In genomic region chr17:26463984-26464383, GRCm38 (mm10) we compare ENCODE assay signal across 15 mouse cellular contexts. TPM values are rescaled to one million over a fixed set of nuclear protein-coding genes. Genes with fewer than 3 reads are reported as not detected.
A peak's percentile ranks its signal among the peaks of the same experiment; 100 is the strongest.
DNase-seq lines count a peak whose midpoint lies in the region; ATAC-seq and TF ChIP-seq lines count a peak whose summit lies in the region.
"Had no signal": no experiment of that assay in that cellular context is flagged by ENCODE, and none has a peak within 500 bp of the region (broad histone marks: within the 10 kb centered on the region; RNA-seq: fewer than 3 reads in every experiment).

No protein-coding gene starts in this region.

- no peak for ATAC-seq in heart, embryonic 15.5 days (replicated peaks; ENCODE audit: insufficient number of reproducible peaks, insufficient read depth, low FRiP score, low read depth)
- ATAC-seq: forebrain, embryonic 14.5 days; midbrain, embryonic 13.5 days had no signal

- TF ChIP-seq CTCF in left cerebral cortex, adult 2 months (IDR thresholded peaks at IDR 0.05), result no peak

- intact Hi-C loops in heart, postnatal 14 days (cut with DNase I), result loop anchor here (5.0 kb wide), 1 partner anchor 423 kb away; no protein-coding TSS in a partner anchor
- intact Hi-C loops in left cerebral cortex, adult 2 months (cut with DNase I), result loop anchor here (5.0 kb wide), 2 partner anchors 318 to 423 kb away; partner anchors contain the start of gene Bnip1

- DNase-seq in adrenal gland, postnatal 14 days, result peak; percentile 43
- DNase-seq in adrenal gland, adult 18-20 months (ENCODE audit: low spot score in 2 of 2), result no peak
- DNase-seq in heart, postnatal 14 days, result no peak
- DNase-seq in left cerebral cortex, adult 2 months (ENCODE audit: extremely low spot score in 1 of 2, low spot score in 2 of 2), result no peak
- no peak for DNase-seq in left cerebral cortex, adult 9 months (ENCODE audit: low spot score in 2 of 2)
- peak; percentile 61 for DNase-seq in R1 (ENCODE audit: low read depth, low spot score)
- no peak for DNase-seq in right cerebral cortex, postnatal 36 days (ENCODE audit: low spot score in 2 of 2)
- DNase-seq: cerebellum, adult 2 months; gastrocnemius, postnatal 14 days; right cerebral cortex, postnatal 14 days; thymus, adult 2 months had no signal

- H3K9me3 ChIP-seq in heart, embryonic 15.5 days (replicated peaks), result no peaks in the 10 kb centered on the region
- H3K9me3 ChIP-seq: hindbrain, embryonic 12.5 days; midbrain, embryonic 13.5 days had no signal

- 33% methylated on average over 4 of the region's 4 CpGs for WGBS in heart, embryonic 15.5 days

- no peak overlapping the region for H3K4me3 ChIP-seq in heart, embryonic 15.5 days
- H3K4me3 ChIP-seq in left cerebral cortex, adult 2 months, result no peak overlapping the region
- H3K4me3 ChIP-seq: hindbrain, embryonic 12.5 days; midbrain, embryonic 13.5 days had no signal

- H3K27ac ChIP-seq in heart, embryonic 15.5 days, result peak overlapping the region; percentile 1; the same call in 1 of the 2 replicates
- H3K27ac ChIP-seq in left cerebral cortex, adult 2 months, result peak overlapping the region; percentile 54; the same call in 1 of the 2 replicates
- H3K27ac ChIP-seq: hindbrain, embryonic 12.5 days; midbrain, embryonic 13.5 days had no signal

- H3K4me2 ChIP-seq in heart, embryonic 15.5 days, result no peak overlapping the region
- H3K4me2 ChIP-seq: hindbrain, embryonic 12.5 days; midbrain, embryonic 13.5 days had no signal

- no peaks in the 10 kb centered on the region for H3K36me3 ChIP-seq in heart, embryonic 15.5 days
- H3K36me3 ChIP-seq: hindbrain, embryonic 12.5 days; midbrain, embryonic 13.5 days had no signal

- H3K9ac ChIP-seq in heart, embryonic 15.5 days, result no peak overlapping the region
- H3K9ac ChIP-seq: hindbrain, embryonic 12.5 days had no signal

- no peaks in the 10 kb centered on the region for H3K27me3 ChIP-seq in heart, embryonic 15.5 days

- H3K4me1 ChIP-seq in heart, embryonic 15.5 days (replicated peaks), result peaks cover 27% of the 10 kb centered on the region
- H3K4me1 ChIP-seq: hindbrain, embryonic 12.5 days had no signal

RNA-seq across cellular contexts. Expression of gene Neurl1b, which starts 49.4 kb away (rescaled TPM):
- total RNA-seq in adrenal gland, postnatal 14 days (2021), result 50.0 and 51.1 TPM in 2 replicates
- total RNA-seq in adrenal gland, adult 18-20 months (2021), result 10 to 100 TPM; 23.2 to 35.2 TPM
- 2.5 and 2.7 TPM in 2 replicates for polyA plus RNA-seq in heart, embryonic 15.5 days (2015; fragmentation: Nextera tagmentation; extraction: Ambion mirVana)
- total RNA-seq in heart, postnatal 14 days (2021), result 10 to 100 TPM in 1 of 2 experiments, 1 to 10 TPM in 1; 8.9 to 12.3 TPM
- total RNA-seq in left cerebral cortex, adult 2 months (2021), result 10 to 100 TPM; 69.9 to 79.7 TPM

Comparison
In these comparisons a context has a peak if more than half of its experiments do, and no peak if none do; other contexts are left out.
1. DNase-seq: peak in adrenal gland, postnatal 14 days (single experiment) and R1 (single experiment); none in adrenal gland, adult 18-20 months (0 of 2), heart, postnatal 14 days (0 of 2), left cerebral cortex, adult 2 months (0 of 2), left cerebral cortex, adult 9 months (0 of 2) and right cerebral cortex, postnatal 36 days (0 of 2).